Mouse (Mus musculus): ENCODE measurements around the gene Prr18. TPM values are rescaled to one million over a fixed set of nuclear protein-coding genes. Genes with fewer than 3 reads are reported as not detected.
"Not testable (repeated sequence)": the region's sequence is repeated elsewhere in the genome, so short reads cannot be mapped to it uniquely, and the experiment has no call there.

Gene Prr18
- total RNA-seq, 1 experiment, result 0.45 TPM

DNA sequence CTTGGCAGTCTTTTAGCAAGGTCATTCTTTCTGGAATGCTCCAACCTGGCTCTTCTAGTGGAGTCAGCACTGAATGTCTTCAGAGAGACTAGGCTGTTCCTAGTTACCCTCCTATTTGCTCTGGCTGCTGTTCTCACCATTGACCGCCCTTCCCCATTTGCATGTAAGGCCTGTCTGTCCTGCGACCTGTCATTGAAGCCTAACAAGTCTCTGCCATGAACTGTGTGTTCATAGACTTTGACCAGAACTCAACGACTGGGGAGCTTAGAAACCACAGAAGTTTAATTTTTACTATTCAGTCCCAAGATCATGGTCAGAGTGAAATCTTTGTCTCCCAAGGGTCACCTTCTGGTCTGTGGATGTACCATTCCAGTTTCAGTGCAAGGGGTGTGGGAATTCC, 23.3 kb upstream of the Prr18 start:
- Histone ChIP-seq H3K4me1 (ENCODE audit: control insufficient read depth in 2 of 2, insufficient read depth in 2 of 2, low read length in 2 of 2, poor library complexity in 1 of 2) (peaks cover 2 to 3% of the 10 kb centered on the region in 2 experiments; a peak in 2 of 4 replicates), H3K27ac (ENCODE audit: insufficient read depth, low read depth, low read length, poor library complexity, severe bottlenecking) (no peak overlapping the region), H3K9me3 (ENCODE audit: control insufficient read depth, insufficient read depth, low read depth, low read length) (no peaks in the 10 kb centered on the region), H3K9ac (ENCODE audit: insufficient read depth, low read depth, low read length, poor library complexity, severe bottlenecking) (no peak overlapping the region), H3K4me3 (ENCODE audit: insufficient read depth in 1 of 2, low read depth in 1 of 2, low read length in 2 of 2, poor library complexity in 1 of 2, severe bottlenecking in 1 of 2) (no peak overlapping the region), H3K36me3 (ENCODE audit: control insufficient read depth, insufficient read depth, low read length, poor library complexity, severe bottlenecking) (0 out of 2 replicates have a peak, but pooled peaks cover 2% of the 10 kb centered on the region)
- in situ Hi-C loops (cut with MboI; ENCODE audit: low sequenced_read_pairs in 2 of 2, unreplicated experiment in 2 of 2), result no loop called here
- TF ChIP-seq MAFK (IDR thresholded peaks at IDR 0.05; ENCODE audit: insufficient read depth, low read depth, low read length) (no peak), ZC3H11A (IDR thresholded peaks at IDR 0.05; ENCODE audit: borderline replicate concordance, low read depth, low read length) (no peak), CHD2 (IDR thresholded peaks at IDR 0.05; ENCODE audit: low read depth, low read length) (no peak), ZNF384 (IDR thresholded peaks at IDR 0.05; ENCODE audit: low read depth, low read length) (no peak)
- no peak for DNase-seq (ENCODE audit: low read depth, low spot score)

DNA sequence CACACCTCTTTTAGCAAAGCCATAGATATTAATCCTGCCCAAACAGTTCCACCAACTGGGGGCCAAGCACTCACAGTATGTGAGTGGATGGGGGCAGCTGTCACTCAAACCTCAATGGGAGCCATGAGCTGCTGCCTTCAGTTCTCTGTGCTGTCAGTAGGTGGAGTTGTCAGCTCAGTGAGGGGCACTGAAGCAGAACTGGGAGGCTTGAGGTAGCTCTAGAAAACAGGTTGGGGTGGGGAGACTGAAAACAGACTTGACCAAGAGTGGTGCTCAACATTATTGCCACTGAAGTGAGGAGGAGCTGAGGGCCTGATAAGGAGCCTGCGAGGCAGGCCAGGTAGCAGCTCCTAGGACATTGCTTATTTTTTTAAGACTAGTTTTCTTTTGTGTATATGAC, 21.0 kb upstream of the Prr18 start:
- TF ChIP-seq ZC3H11A (IDR thresholded peaks at IDR 0.05; ENCODE audit: borderline replicate concordance, low read depth, low read length), result no peak
- no peak for TF ChIP-seq HCFC1 (IDR thresholded peaks at IDR 0.05; ENCODE audit: borderline replicate concordance, insufficient read depth, low read length)
- TF ChIP-seq CHD2 (IDR thresholded peaks at IDR 0.05; ENCODE audit: low read depth, low read length), result no peak
- Histone ChIP-seq H3K4me3 (ENCODE audit: insufficient read depth in 1 of 2, low read depth in 1 of 2, low read length in 2 of 2, poor library complexity in 1 of 2, severe bottlenecking in 1 of 2) (no peak overlapping the region), H3K9me3 (ENCODE audit: control insufficient read depth, insufficient read depth, low read depth, low read length) (no peaks in the 10 kb centered on the region), H3K4me1 (ENCODE audit: control insufficient read depth in 2 of 2, insufficient read depth in 2 of 2, low read length in 2 of 2, poor library complexity in 1 of 2) (peaks cover 2 to 3% of the 10 kb centered on the region in 2 experiments; a peak in 2 of 4 replicates), H3K36me3 (ENCODE audit: control insufficient read depth, insufficient read depth, low read length, poor library complexity, severe bottlenecking) (0 out of 2 replicates have a peak, but pooled peaks cover 2% of the 10 kb centered on the region), H3K27ac (ENCODE audit: insufficient read depth, low read depth, low read length, poor library complexity, severe bottlenecking) (no peak overlapping the region), H3K9ac (ENCODE audit: insufficient read depth, low read depth, low read length, poor library complexity, severe bottlenecking) (no peak overlapping the region)
- DNase-seq (ENCODE audit: low read depth, low spot score), result no peak
- in situ Hi-C loops (cut with MboI; ENCODE audit: low sequenced_read_pairs in 2 of 2, unreplicated experiment in 2 of 2), result no loop called here

DNA sequence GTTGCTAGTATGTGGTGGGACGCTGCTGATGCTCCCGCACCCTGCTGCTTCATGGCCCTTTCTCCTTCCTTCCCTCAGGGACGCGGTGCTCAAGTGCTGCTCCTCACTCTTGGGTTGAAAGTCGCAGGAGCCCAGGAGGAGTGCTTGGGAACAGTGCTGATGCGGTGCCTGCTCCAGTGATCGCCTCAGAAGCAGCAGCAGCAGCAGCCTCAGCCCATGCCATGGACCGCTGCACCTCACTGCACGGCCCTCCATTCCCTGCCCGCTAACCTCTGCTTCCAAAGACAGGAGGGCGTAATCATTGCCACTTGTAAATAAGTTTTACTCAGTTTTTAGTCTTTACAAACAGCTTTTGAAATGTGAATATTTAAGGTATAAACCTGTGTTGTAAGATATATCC, 10.4 kb upstream of the Prr18 start:
- not testable (repeated sequence) for H3K9ac ChIP-seq (ENCODE audit: insufficient read depth, low read depth, low read length, poor library complexity, severe bottlenecking)

DNA sequence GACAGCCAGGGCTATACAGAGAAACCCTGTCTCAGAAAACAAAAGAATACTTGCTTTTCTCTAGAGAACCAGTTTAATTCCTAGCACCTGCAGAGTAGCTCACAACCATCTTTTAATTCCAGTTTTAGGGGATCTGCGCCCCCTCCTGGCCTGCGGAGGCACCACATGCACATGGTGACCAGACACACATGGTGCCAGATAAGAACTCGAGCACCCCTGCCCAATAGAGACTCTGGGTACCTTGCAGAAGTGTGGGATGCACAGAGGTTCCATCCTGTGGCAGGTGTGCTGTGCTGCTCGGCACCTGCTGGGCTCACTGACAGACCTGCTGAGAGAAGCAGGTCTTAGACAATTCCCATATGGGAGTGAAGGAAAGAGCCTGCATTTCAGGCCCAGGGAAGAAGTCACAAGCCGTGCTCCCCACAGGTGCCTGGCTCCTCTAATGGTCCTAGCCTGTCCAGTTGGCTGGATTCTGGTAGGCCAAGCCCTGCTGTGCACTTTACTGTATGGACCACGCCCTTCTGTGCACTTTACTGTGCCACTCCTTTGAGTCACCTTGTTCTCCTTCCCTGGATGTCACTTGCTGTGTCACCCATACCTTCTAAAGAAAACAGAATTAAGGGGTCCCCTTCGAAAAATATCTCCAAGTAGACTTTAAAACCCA, 8.6 kb upstream of the Prr18 start:
- DNase-seq (ENCODE audit: low read depth, low spot score), result no peak

More for the DNA sequence above, 10.4 kb upstream of the Prr18 start:
- H3K9me3 ChIP-seq (ENCODE audit: control insufficient read depth, insufficient read depth, low read depth, low read length); DNase-seq (ENCODE audit: low read depth, low spot score); H3K4me1 ChIP-seq (ENCODE audit: control insufficient read depth in 2 of 2, insufficient read depth in 2 of 2, low read length in 2 of 2, poor library complexity in 1 of 2); H3K36me3 ChIP-seq (ENCODE audit: control insufficient read depth, insufficient read depth, low read length, poor library complexity, severe bottlenecking); H3K4me3 ChIP-seq (ENCODE audit: insufficient read depth in 1 of 2, low read depth in 1 of 2, low read length in 2 of 2, poor library complexity in 1 of 2, severe bottlenecking in 1 of 2); H3K27ac ChIP-seq (ENCODE audit: insufficient read depth, low read depth, low read length, poor library complexity, severe bottlenecking); in situ Hi-C loops (cut with MboI; ENCODE audit: low sequenced_read_pairs in 2 of 2, unreplicated experiment in 2 of 2): not testable (repeated sequence)

DNA sequence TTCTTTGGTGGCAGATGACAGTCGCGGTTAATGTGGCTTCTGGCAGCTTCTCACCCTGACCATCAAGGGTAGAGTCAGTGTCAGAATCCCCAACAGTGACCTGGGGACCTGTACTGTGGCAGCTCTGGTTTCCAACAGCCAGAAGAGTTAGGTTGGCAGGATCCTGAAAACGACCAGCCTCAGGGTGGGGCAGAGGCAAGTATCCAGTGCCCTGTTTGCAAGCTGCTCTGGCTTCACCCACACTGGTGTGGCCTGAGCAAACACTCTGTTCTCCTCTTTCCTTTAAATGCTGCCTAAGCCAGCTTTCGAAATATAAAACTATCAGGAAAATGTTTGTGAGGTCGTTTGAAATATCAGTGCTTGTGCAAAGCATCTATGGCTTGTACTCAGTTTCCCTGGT, 6.7 kb upstream of the Prr18 start:
- TF ChIP-seq ZNF384 (IDR thresholded peaks at IDR 0.05; ENCODE audit: low read depth, low read length) (no peak), HCFC1 (IDR thresholded peaks at IDR 0.05; ENCODE audit: borderline replicate concordance, insufficient read depth, low read length) (no peak), CHD2 (IDR thresholded peaks at IDR 0.05; ENCODE audit: low read depth, low read length) (no peak), MAFK (IDR thresholded peaks at IDR 0.05; ENCODE audit: insufficient read depth, low read depth, low read length) (no peak), ZC3H11A (IDR thresholded peaks at IDR 0.05; ENCODE audit: borderline replicate concordance, low read depth, low read length) (no peak)
- H3K9ac ChIP-seq (ENCODE audit: insufficient read depth, low read depth, low read length, poor library complexity, severe bottlenecking), result no peak overlapping the region
- no peak overlapping the region for H3K4me3 ChIP-seq (ENCODE audit: insufficient read depth in 1 of 2, low read depth in 1 of 2, low read length in 2 of 2, poor library complexity in 1 of 2, severe bottlenecking in 1 of 2)
- H3K9me3 ChIP-seq (ENCODE audit: control insufficient read depth, insufficient read depth, low read depth, low read length), result no peaks in the 10 kb centered on the region
- no peaks in the 10 kb centered on the region for H3K36me3 ChIP-seq (ENCODE audit: control insufficient read depth, insufficient read depth, low read length, poor library complexity, severe bottlenecking)
- no peak overlapping the region for H3K27ac ChIP-seq (ENCODE audit: insufficient read depth, low read depth, low read length, poor library complexity, severe bottlenecking)
- H3K4me1 ChIP-seq (ENCODE audit: control insufficient read depth in 2 of 2, insufficient read depth in 2 of 2, low read length in 2 of 2, poor library complexity in 1 of 2), result no peaks in the 10 kb centered on the region
- in situ Hi-C loops (cut with MboI; ENCODE audit: low sequenced_read_pairs in 2 of 2, unreplicated experiment in 2 of 2), result no loop called here
- DNase-seq (ENCODE audit: low read depth, low spot score), result no peak

More for the DNA sequence above, 8.6 kb upstream of the Prr18 start:
- H3K4me1 ChIP-seq (ENCODE audit: control insufficient read depth in 2 of 2, insufficient read depth in 2 of 2, low read length in 2 of 2, poor library complexity in 1 of 2), result no peaks in the 10 kb centered on the region
- no peak overlapping the region for H3K4me3 ChIP-seq (ENCODE audit: insufficient read depth in 1 of 2, low read depth in 1 of 2, low read length in 2 of 2, poor library complexity in 1 of 2, severe bottlenecking in 1 of 2)
- no peaks in the 10 kb centered on the region for H3K9me3 ChIP-seq (ENCODE audit: control insufficient read depth, insufficient read depth, low read depth, low read length)
- peaks cover 2% of the 10 kb centered on the region; the same call in 1 of the 2 replicates for H3K36me3 ChIP-seq (ENCODE audit: control insufficient read depth, insufficient read depth, low read length, poor library complexity, severe bottlenecking)
- TF ChIP-seq MAFK (IDR thresholded peaks at IDR 0.05; ENCODE audit: insufficient read depth, low read depth, low read length), result no peak
- no peak for TF ChIP-seq HCFC1 (IDR thresholded peaks at IDR 0.05; ENCODE audit: borderline replicate concordance, insufficient read depth, low read length)
- TF ChIP-seq CHD2 (IDR thresholded peaks at IDR 0.05; ENCODE audit: low read depth, low read length), result no peak
- TF ChIP-seq ZNF384 (IDR thresholded peaks at IDR 0.05; ENCODE audit: low read depth, low read length), result no peak
- TF ChIP-seq ZC3H11A (IDR thresholded peaks at IDR 0.05; ENCODE audit: borderline replicate concordance, low read depth, low read length), result no peak
- in situ Hi-C loops (cut with MboI; ENCODE audit: low sequenced_read_pairs in 2 of 2, unreplicated experiment in 2 of 2), result no loop called here
- no peak overlapping the region for H3K9ac ChIP-seq (ENCODE audit: insufficient read depth, low read depth, low read length, poor library complexity, severe bottlenecking)
- H3K27ac ChIP-seq (ENCODE audit: insufficient read depth, low read depth, low read length, poor library complexity, severe bottlenecking), result no peak overlapping the region

Measured in ES-E14 (cell line).